Mouse (Mus musculus): ENCODE measurements around the gene Rbms3.

Rbms3 gene

GRCm38 (mm10) chr9:116975269-116975668, 654.4 kb downstream of the Rbms3 start:
- DNase-seq (ENCODE audit: low spot score) = no peak

GRCm38 (mm10) chr9:116974134-116974533, 655.6 kb downstream of the Rbms3 start:
- no peak for DNase-seq (ENCODE audit: low spot score)

DNA sequence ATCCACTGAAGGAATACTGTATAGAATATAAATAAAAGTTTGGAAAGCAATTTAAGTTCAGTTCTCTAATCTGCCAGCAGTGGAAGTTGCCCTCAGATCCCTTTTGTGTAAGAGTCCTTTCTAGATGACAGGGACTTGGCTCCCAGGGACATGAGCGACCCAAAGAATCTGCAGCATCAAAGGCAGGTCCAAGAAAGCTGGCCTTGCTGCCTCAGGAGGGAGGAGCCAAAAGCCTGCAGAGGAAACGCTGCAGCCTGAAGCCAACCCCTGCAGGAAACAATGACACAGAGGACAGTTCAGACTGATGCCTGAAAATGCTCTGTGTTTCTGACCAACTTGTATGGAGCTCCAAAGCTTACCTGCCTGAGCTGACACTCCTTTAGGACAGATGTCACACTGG, 656.1 kb downstream of the Rbms3 start:
- DNase-seq (ENCODE audit: low spot score) = no peak

DNA sequence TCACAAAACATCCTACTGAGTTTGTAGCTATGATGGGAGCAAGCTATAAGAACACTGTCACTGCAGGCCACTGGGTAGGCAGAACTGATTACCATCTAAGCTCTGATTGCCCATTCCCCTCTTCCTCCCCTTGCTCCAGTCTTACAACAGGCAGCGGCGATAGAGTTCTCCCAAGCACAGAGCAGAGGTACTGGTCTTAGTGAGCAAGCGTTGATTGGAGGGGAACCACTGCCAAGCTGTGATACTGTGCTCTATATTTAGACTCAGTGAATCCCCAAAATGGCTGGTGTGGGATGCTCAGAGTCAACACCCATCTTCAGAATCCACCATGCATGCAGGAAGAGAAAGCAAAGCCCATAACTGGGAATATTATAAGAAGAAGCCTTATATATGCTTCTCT, 662.4 kb downstream of the Rbms3 start:
- no peak for DNase-seq (ENCODE audit: low spot score)

GRCm38 (mm10) chr9:116965691-116966090, 664.0 kb downstream of the Rbms3 start:
- DNase-seq (ENCODE audit: low spot score) = no peak

- no peak for DNase-seq (ENCODE audit: low spot score)
Observed at GRCm38 (mm10) chr9:116956156-116956555, 673.6 kb downstream of the Rbms3 start.

DNA sequence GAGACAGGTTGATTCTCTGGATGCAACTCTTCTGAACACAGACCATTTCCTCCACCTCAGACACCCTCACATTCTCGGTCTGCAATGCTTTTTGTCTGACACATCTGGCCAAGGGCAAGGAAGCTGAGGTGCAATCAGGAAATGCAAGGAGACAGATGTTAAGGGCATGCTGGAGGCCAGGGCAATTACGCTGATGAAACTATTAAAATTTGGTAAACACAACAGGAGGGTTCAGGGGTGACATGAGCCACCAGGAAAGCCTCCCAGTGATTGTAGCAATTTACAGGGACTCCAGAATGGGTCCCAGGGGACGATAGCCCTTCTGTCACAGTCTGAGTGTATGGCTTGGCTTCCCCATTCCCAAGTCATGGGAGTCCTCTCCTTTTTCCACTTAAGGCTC, 681.5 kb downstream of the Rbms3 start:
- DNase-seq (ENCODE audit: low spot score) = no peak

- no peak for DNase-seq (ENCODE audit: low spot score)
Observed at GRCm38 (mm10) chr9:116947369-116947768, 682.3 kb downstream of the Rbms3 start.

GRCm38 (mm10) chr9:116946787-116947186, 682.9 kb downstream of the Rbms3 start:
- no peak for DNase-seq (ENCODE audit: low spot score)

DNA sequence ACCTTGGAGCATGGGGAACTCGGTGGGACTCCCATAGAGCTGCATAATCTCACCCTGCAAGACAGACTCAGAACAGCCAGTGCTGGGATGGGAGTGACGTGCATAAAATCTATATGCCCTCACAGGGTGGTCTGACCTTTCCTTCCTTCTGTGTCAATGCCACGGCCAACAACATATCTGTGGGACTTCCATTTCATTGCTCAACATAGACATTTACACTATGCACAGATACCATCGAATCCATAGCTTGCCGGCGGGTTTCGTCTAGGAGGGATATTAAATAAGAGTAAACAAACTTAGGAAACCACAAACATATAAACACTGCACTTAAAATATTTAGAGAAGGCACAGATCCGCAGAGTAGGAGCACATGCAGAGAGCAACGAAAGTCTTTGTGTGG, 684.0 kb downstream of the Rbms3 start:
- DNase-seq (ENCODE audit: low spot score) = no peak

DNA sequence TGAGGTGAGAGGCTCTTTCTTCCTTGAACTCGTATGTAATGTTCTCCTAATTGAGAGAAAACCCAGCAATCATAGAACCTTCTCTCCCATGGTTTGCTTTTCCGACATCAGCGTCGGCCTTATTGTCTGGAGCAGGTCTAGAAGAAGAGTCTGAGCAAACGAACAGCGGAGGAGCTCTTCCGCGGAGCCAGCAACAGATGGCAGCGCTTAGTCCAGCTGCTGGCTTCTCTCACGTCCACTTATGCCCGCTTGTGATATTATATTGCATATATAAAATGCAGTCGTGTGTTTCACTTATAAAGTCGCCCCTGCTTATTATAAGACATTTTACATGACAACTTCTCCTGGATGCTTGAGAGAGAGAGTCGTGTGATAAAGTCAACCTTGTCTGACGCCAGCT, 685.8 kb downstream of the Rbms3 start:
- no peak for DNase-seq (ENCODE audit: low spot score)

DNA sequence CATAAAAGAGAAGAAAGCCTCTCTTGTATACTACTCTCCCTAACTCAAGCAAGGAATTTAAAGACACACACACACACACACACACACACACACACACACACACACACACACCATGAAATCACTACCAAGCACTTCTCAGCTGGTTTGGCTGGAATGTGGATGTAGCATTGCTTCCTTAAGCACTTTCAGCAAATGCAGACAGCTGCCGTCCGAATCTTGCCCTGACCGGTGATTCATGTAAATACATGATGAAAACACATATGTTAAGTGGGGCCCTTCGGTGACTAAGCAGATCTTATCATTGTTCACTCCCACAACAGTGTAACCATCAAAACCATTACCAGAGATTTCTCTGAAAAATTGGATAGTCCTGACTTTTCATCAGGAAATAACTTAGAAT, 688.6 kb downstream of the Rbms3 start:
- DNase-seq (ENCODE audit: low spot score) = no peak

GRCm38 (mm10) chr9:116940693-116941092, 689.0 kb downstream of the Rbms3 start:
- DNase-seq (ENCODE audit: low spot score) = no peak

DNA sequence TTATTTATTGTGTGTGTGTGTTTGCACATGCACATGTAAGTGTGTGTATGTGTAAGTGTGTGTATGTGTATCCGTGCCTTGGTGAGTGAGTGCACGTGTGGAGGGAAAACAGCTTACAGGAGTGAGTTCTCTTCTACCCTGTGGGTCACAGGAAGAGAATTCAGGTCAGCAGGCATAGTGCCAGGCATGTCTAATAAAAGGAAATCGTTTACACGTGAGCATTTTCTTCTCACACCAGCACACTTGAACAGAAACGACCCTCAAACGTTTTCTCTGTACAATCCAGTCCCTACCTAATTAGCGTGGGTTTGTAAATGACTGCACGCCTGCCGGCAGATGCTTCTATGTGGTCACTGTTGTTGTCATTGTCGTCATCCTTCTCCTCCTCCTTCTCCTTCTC, 701.4 kb downstream of the Rbms3 start:
- no peak for DNase-seq (ENCODE audit: low spot score)

- DNase-seq (ENCODE audit: low spot score) = no peak
Observed at GRCm38 (mm10) chr9:116923151-116923550, 706.6 kb downstream of the Rbms3 start.

DNA sequence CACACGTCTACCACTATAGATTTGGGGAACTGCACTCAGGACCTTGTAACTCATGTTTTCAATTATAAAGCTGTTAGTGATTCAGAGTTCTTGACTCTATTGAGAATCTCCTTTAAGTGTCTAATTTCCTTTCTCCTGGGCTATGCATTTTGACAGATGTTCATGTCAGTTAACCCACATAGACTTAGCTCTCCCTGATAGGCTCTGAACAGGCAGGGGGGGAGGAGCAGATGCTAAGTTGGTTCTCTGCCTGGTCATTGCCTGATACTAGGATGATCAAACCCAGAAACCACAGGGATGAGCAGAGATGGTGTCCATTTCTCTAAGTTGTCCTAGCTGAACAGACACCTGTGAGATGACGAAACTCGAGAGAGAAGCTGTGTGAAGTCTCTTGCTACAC, 707.2 kb downstream of the Rbms3 start:
- no peak for DNase-seq (ENCODE audit: low spot score)

GRCm38 (mm10) chr9:116919441-116920019, 710.2 kb downstream of the Rbms3 start:
- DNase-seq (ENCODE audit: low spot score) = no peak

DNA sequence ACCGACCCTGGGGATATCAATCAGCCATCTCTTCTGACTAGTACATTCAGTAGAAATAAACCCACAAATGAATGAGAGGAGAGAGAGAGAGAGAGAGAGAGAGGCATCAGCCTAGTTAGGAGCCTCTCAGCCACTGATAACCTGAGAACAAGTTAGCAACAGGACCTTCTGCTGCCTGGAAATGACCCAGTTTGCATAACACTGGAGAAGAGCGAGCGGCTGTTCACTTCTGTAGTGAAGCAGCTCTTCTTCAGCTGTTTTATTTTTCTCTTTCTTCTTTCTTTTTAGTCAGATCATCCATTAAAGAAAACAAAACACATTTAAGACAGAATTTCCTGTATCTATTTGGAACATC, 717.2 kb downstream of the Rbms3 start:
- no peak for DNase-seq (ENCODE audit: low spot score)

GRCm38 (mm10) chr9:116911781-116912492, 717.8 kb downstream of the Rbms3 start:
- DNase-seq (ENCODE audit: low spot score) = no peak

DNA sequence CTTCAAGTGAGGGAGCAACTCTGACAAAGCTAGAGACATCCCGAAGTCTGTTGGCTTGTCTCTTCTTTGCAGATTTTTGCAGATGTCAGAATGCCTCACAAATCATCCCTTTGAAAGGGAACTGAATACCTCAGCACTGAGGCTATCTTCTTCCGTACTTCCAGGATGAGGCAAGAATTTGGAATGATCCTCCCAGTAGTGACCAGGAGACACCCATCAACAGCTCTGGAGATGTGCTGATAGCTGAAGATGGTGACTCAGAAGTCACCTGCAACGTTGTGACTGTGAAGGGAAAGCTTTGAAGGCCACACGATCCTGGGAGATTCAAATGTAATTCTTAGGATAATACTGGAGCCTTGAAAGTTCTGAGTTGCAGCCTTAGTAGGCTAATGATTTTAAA, 720.2 kb downstream of the Rbms3 start:
- no peak for DNase-seq (ENCODE audit: low spot score)

- DNase-seq (ENCODE audit: low spot score) = no peak
Observed at GRCm38 (mm10) chr9:116906955-116907354, 722.8 kb downstream of the Rbms3 start.

GRCm38 (mm10) chr9:116905646-116906045, 724.1 kb downstream of the Rbms3 start:
- DNase-seq (ENCODE audit: low spot score) = no peak

DNA sequence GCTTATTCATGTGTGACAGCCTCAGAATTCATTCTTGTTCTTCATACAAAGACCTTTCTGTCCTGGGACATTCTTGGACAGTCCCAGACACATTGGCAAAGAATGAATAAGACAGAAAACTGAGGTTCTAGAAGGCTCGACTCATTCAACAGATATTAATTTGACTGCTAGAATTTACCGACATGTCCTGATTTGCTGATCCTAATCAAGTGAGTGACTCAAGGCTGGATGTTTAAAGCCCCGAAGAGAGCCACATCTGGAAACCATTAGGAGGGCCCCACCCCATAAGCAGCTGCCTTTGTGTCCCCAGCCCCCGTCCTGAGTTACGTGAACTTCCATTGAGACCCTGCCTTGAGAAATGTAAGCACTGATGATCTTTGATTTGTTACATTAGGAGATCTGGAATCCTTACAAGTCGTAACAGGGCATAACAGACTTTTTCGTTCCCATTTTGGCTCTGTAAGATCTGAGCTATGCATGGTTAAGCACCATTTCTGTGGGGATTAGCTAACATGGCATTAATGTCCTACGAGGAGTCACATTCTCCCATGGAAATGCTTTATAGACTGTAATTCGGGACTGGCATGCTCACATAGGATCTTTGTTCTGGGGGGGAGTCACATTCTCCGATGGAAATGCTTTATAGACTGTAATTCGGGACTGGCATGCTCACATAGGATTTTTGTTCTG, 726.3 kb downstream of the Rbms3 start:
- DNase-seq (ENCODE audit: low spot score) = no peak

- no peak for DNase-seq (ENCODE audit: low spot score)
Observed at GRCm38 (mm10) chr9:116899403-116899802, 730.3 kb downstream of the Rbms3 start.
